Mouse (Mus musculus): ENCODE results near the gene Epc2. TPM values are rescaled to one million over a fixed set of nuclear protein-coding genes. Genes with fewer than 3 reads are reported as not detected.

The Epc2 gene
- polyA plus RNA-seq, 1 experiment from 2014 or later = 1.9 TPM

GRCm38 (mm10) chr2:49548492-49548891 is 97.2 kb downstream of the Epc2 start:
- Histone ChIP-seq H3K9ac (replicated peaks) (no peak overlapping the region), H3K27ac (ENCODE audit: low read depth) (no peak overlapping the region), H3K27me3 (ENCODE audit: insufficient read depth, low read length) (no peaks in the 10 kb centered on the region), H3K36me3 (replicated peaks; ENCODE audit: insufficient read depth, low read length) (peaks cover 48% of the 10 kb centered on the region), H3K4me3 (ENCODE audit: low read depth, low read length) (no peak overlapping the region), H3K4me1 (ENCODE audit: insufficient read depth) (no peaks in the 10 kb centered on the region), H3K9me3 (ENCODE audit: low read length) (no peaks in the 10 kb centered on the region), H3K4me2 (ENCODE audit: low read depth, low read length) (no peak overlapping the region)
- no peak for TF ChIP-seq CTCF (IDR thresholded peaks at IDR 0.05; ENCODE audit: low read depth)
- TF ChIP-seq EP300 (IDR thresholded peaks at IDR 0.05; ENCODE audit: low read depth) = no peak
- peak; percentile 17; the same call in 1 of the 2 replicates for ATAC-seq
- no peak for DNase-seq
- 85% methylated on average over 5 of the region's 5 CpGs for WGBS (ENCODE audit: insufficient replicate concordance)

- Histone ChIP-seq H3K9me3 (ENCODE audit: low read length) (no peaks in the 10 kb centered on the region), H3K36me3 (replicated peaks; ENCODE audit: insufficient read depth, low read length) (peaks cover 27% of the 10 kb centered on the region), H3K27ac (ENCODE audit: low read depth) (no peak overlapping the region), H3K27me3 (ENCODE audit: insufficient read depth, low read length) (no peaks in the 10 kb centered on the region), H3K4me1 (ENCODE audit: insufficient read depth) (no peaks in the 10 kb centered on the region), H3K4me2 (ENCODE audit: low read depth, low read length) (no peak overlapping the region), H3K4me3 (ENCODE audit: low read depth, low read length) (no peak overlapping the region), H3K9ac (replicated peaks) (no peak overlapping the region)
- WGBS (ENCODE audit: insufficient replicate concordance) = 53% methylated on average over 2 of the region's 2 CpGs
- no peak for ATAC-seq
- no peak for TF ChIP-seq EP300 (IDR thresholded peaks at IDR 0.05; ENCODE audit: low read depth)
- TF ChIP-seq CTCF (IDR thresholded peaks at IDR 0.05; ENCODE audit: low read depth) = no peak
- DNase-seq = no peak
These were observed 101.8 kb downstream of the Epc2 start for GRCm38 (mm10) chr2:49553096-49553495.

DNA sequence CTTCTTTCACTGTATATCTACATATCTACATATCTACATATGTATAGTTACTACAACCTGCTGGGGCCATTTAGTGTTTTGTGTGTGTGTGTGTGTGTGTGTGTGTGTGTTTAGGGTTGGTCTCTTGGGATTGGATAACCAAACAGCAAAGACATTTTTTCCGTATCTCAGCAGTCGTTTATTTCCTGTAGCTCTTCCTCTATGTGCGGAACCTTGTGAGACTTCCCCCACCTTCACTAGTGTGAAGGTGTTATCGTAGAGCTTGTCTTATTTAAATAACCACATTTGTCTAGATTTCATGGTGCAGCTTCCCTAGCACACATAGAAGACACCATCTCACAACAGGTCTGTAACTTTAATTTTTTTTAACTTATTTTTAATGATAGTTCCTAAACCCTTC is 106.1 kb downstream of the Epc2 start:
- no peak for ATAC-seq
- 79% methylated on average over 4 of the region's 4 CpGs for WGBS (ENCODE audit: insufficient replicate concordance)
- H3K36me3 ChIP-seq (replicated peaks; ENCODE audit: insufficient read depth, low read length) = peaks cover 8% of the 10 kb centered on the region
- no peak overlapping the region for H3K4me3 ChIP-seq (ENCODE audit: low read depth, low read length)
- no peaks in the 10 kb centered on the region for H3K4me1 ChIP-seq (ENCODE audit: insufficient read depth)
- DNase-seq = no peak
- no peak overlapping the region for H3K9ac ChIP-seq (replicated peaks)
- no peak overlapping the region for H3K4me2 ChIP-seq (ENCODE audit: low read depth, low read length)
- no peaks in the 10 kb centered on the region for H3K27me3 ChIP-seq (ENCODE audit: insufficient read depth, low read length)
- no peak overlapping the region for H3K27ac ChIP-seq (ENCODE audit: low read depth)
- TF ChIP-seq EP300 (IDR thresholded peaks at IDR 0.05; ENCODE audit: low read depth) = no peak
- TF ChIP-seq CTCF (IDR thresholded peaks at IDR 0.05; ENCODE audit: low read depth) = no peak
- H3K9me3 ChIP-seq (ENCODE audit: low read length) = no peaks in the 10 kb centered on the region

DNA sequence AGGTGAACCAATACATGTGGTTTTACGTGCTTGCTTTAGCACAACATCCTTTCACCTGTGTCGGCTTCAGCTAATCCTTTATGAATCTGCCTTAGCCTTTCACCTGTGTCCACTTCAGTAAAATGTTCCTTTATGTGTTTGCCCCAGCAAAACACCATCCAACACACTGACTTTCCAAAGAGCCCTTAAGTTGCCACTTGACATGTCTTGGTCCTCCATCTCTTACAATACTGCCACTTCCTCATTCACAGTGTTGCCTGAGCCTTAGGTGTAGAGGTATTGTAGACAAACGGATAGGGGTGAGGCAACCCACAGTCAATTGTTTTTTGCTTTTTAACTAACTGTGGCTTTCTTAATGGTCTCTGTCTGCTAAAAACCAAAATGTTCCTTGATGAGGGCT is 107.1 kb downstream of the Epc2 start:
- H3K4me3 ChIP-seq (ENCODE audit: low read depth, low read length) = no peak overlapping the region
- no peaks in the 10 kb centered on the region for H3K4me1 ChIP-seq (ENCODE audit: insufficient read depth)
- WGBS (ENCODE audit: insufficient replicate concordance) = 80% methylated on average over 3 of the region's 3 CpGs
- DNase-seq = no peak
- no peaks in the 10 kb centered on the region for H3K27me3 ChIP-seq (ENCODE audit: insufficient read depth, low read length)
- H3K36me3 ChIP-seq (replicated peaks; ENCODE audit: insufficient read depth, low read length) = 0 out of 2 replicates have a peak, but pooled peaks cover 4% of the 10 kb centered on the region
- no peak for ATAC-seq
- no peaks in the 10 kb centered on the region for H3K9me3 ChIP-seq (ENCODE audit: low read length)
- H3K27ac ChIP-seq (ENCODE audit: low read depth) = no peak overlapping the region
- no peak overlapping the region for H3K4me2 ChIP-seq (ENCODE audit: low read depth, low read length)
- no peak for TF ChIP-seq CTCF (IDR thresholded peaks at IDR 0.05; ENCODE audit: low read depth)
- TF ChIP-seq EP300 (IDR thresholded peaks at IDR 0.05; ENCODE audit: low read depth) = no peak
- H3K9ac ChIP-seq (replicated peaks) = no peak overlapping the region

- Histone ChIP-seq H3K4me2 (ENCODE audit: low read depth, low read length) (no peak overlapping the region), H3K9me3 (ENCODE audit: low read length) (no peaks in the 10 kb centered on the region), H3K4me3 (ENCODE audit: low read depth, low read length) (no peak overlapping the region), H3K27me3 (ENCODE audit: insufficient read depth, low read length) (no peaks in the 10 kb centered on the region), H3K36me3 (replicated peaks; ENCODE audit: insufficient read depth, low read length) (no peaks in the 10 kb centered on the region), H3K9ac (replicated peaks) (no peak overlapping the region), H3K27ac (ENCODE audit: low read depth) (no peak overlapping the region), H3K4me1 (ENCODE audit: insufficient read depth) (no peaks in the 10 kb centered on the region)
- DNase-seq (no peak), ATAC-seq (no peak)
- 74% methylated on average over 10 of the region's 10 CpGs for WGBS (ENCODE audit: insufficient replicate concordance)
- no peak for TF ChIP-seq EP300 (IDR thresholded peaks at IDR 0.05; ENCODE audit: low read depth)
- no peak for TF ChIP-seq CTCF (IDR thresholded peaks at IDR 0.05; ENCODE audit: low read depth)
These were observed 111.5 kb downstream of the Epc2 start for GRCm38 (mm10) chr2:49562688-49563350.

DNA sequence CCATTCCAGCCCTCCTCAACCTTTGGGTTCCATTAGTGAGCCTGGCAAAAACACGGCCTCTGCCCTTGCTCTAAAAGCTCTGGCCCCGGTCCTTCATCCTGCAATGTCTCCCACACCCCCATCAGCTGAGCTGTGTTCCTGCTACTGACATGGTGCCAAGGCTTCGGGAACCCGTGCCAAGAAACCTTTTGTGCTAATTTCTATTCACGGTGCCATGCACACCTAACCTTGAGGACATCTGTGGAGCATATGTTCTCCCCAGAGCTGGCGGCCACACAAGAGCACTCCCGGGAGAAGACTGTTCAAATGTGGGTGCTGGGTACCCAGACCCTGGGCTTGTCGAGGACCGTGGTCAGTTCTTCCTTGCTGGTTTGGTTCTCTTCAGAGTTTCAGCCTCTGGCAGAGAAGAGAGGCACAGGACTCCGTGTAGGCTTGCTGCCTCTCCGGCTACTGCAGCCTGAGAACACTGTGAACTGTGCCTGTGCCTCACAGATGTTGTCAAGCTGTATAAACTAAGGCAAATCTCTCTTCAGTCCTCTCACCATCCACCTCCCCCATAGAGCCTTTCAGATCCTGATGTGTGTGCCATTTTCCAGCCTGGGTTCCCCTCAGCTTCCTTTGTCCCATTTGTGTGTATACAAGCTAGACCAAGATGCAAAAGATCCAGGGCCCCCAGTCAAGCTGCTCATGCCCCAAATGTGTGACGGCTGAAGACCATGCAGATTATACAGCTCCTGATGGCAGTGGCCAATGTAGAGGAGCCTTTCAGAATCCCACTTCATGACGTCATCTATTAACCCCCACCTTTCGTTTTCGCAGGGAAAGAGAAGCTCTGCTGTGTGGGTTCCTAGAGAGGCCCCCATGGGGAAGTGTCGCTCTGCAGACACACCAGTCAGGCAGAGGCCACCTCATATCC is 118.8 kb downstream of the Epc2 start:
- no peak for TF ChIP-seq CTCF (IDR thresholded peaks at IDR 0.05; ENCODE audit: low read depth)
- no peak for TF ChIP-seq EP300 (IDR thresholded peaks at IDR 0.05; ENCODE audit: low read depth)

More for the DNA sequence above, 118.8 kb downstream of the Epc2 start:
- Histone ChIP-seq H3K27ac (ENCODE audit: low read depth) (no peak overlapping the region), H3K27me3 (ENCODE audit: insufficient read depth, low read length) (no peaks in the 10 kb centered on the region), H3K9ac (replicated peaks) (no peak overlapping the region), H3K4me3 (ENCODE audit: low read depth, low read length) (no peak overlapping the region), H3K36me3 (replicated peaks; ENCODE audit: insufficient read depth, low read length) (no peaks in the 10 kb centered on the region), H3K4me1 (ENCODE audit: insufficient read depth) (no peaks in the 10 kb centered on the region), H3K4me2 (ENCODE audit: low read depth, low read length) (no peak overlapping the region), H3K9me3 (ENCODE audit: low read length) (no peaks in the 10 kb centered on the region)
- ATAC-seq = no peak
- WGBS (ENCODE audit: insufficient replicate concordance) = 63% methylated on average over 16 of the region's 16 CpGs
- no peak for DNase-seq
